Mouse (Mus musculus) forebrain, embryonic 16.5 days (tissue): ENCODE data around the gene Cfap99. TPM values are rescaled to one million over a fixed set of nuclear protein-coding genes. Genes with fewer than 3 reads are reported as not detected.

Experiments used
- ATAC-seq: fragments of 200-750 bp; cut with Nextera tagmentation; 2 replicates; pipeline ENCODE4 v1.8.0; 2017; ENCODE audit warnings: mild to moderate bottlenecking, moderate library complexity
- H3K27ac ChIP-seq: fragments of 300-500 bp; sonication (generic); 2 replicates; pipeline ENCODE4 v1.5.1; 2014; ENCODE audit warnings: low read length, control low read depth
- H3K27me3 ChIP-seq: fragments of 300-500 bp; sonication (generic); replicated peaks from 2 replicates; pipeline ENCODE4 v1.6.1; 2014; ENCODE audit warnings: low read length; ENCODE audit not compliant: control insufficient read depth, insufficient read depth
- H3K36me3 ChIP-seq: fragments of 300-500 bp; sonication (generic); 2 replicates; pipeline ENCODE4 v1.6.1; 2014; ENCODE audit not compliant: control insufficient read depth, insufficient read depth
- H3K4me1 ChIP-seq: fragments of 300-500 bp; sonication (generic); replicated peaks from 2 replicates; pipeline ENCODE4 v1.6.1; 2014; ENCODE audit warnings: low read length; ENCODE audit not compliant: control insufficient read depth, insufficient read depth
- H3K4me2 ChIP-seq: fragments of 300-500 bp; sonication (generic); 2 replicates; pipeline ENCODE4 v1.6.1; 2014; ENCODE audit warnings: mild to moderate bottlenecking, low read length, control low read depth
- H3K4me3 ChIP-seq: fragments of 300-500 bp; sonication (generic); replicated peaks from 2 replicates; pipeline ENCODE4 v1.5.1; 2014; ENCODE audit warnings: mild to moderate bottlenecking, low read length, control low read depth
- H3K9ac ChIP-seq: fragments of 300-500 bp; sonication (generic); replicated peaks from 2 replicates; pipeline ENCODE4 v1.6.1; 2014; ENCODE audit warnings: low read depth, low read length, control low read depth
- H3K9me3 ChIP-seq: fragments of 300-500 bp; sonication (generic); 2 replicates; pipeline ENCODE4 v1.6.1; 2016; ENCODE audit warnings: low read length; ENCODE audit not compliant: control insufficient read depth
- WGBS: fragments of 180-500 bp; shearing (Covaris S2); extraction: QIAGEN DNeasy Blood & Tissue Kit; methylation state at CpG from one replicate; pipeline ENCODE4 v1.1.7; 2014; 5-methylcytosine and 5-hydroxymethylcytosine counted together
- polyA plus RNA-seq: library from polyadenylated mRNA; unstranded; fragments of >200 nt; fragmentation: Nextera tagmentation; extraction: Ambion mirVana; gene quantifications from 2 replicates; pipeline ENCODE4 v1.2.1, GENCODE M21; 2015

Cfap99 gene
- polyA plus RNA-seq, 1 experiment from 2014 or later = not detected

DNA sequence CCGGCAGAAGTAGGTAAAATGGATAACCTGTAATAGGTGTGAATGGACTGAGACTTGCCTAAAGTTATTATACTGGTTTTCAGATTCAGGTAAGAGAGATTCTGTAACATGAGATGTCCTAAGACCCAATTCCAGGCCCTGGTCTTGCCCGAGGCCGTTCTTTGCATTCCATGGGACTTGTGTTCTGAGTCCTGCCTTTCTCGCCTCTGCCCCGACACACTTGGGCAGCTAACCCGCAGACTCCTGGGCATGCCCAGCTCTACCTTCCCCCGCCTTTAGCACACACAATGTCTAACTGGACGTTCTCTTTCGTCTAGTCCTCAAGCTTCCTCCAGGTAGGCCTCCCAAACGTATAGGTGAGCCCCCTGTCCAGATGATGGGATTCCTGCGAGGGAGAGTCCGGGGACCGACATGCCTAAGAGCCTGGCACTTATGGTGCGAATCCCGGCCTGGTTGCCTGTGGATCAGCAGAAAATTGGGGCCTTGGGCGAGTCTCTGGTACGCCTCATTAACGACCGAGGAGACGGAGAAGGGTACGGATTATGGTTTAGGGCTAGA lies 47.2 kb downstream of the Cfap99 start:
- Histone ChIP-seq H3K9me3 (no peaks in the 10 kb centered on the region), H3K4me1 (peaks cover 18% of the 10 kb centered on the region), H3K4me3 (peak overlapping the region; percentile 60), H3K9ac (peak overlapping the region; percentile 83), H3K27me3 (no peaks in the 10 kb centered on the region), H3K36me3 (0 out of 2 replicates have a peak, but pooled peaks cover 2% of the 10 kb centered on the region), H3K4me2 (peak overlapping the region; percentile 83), H3K27ac (peak overlapping the region; percentile 73)
- 2% methylated on average over 21 of the region's 21 CpGs for WGBS
- ATAC-seq = peak; percentile 59

DNA sequence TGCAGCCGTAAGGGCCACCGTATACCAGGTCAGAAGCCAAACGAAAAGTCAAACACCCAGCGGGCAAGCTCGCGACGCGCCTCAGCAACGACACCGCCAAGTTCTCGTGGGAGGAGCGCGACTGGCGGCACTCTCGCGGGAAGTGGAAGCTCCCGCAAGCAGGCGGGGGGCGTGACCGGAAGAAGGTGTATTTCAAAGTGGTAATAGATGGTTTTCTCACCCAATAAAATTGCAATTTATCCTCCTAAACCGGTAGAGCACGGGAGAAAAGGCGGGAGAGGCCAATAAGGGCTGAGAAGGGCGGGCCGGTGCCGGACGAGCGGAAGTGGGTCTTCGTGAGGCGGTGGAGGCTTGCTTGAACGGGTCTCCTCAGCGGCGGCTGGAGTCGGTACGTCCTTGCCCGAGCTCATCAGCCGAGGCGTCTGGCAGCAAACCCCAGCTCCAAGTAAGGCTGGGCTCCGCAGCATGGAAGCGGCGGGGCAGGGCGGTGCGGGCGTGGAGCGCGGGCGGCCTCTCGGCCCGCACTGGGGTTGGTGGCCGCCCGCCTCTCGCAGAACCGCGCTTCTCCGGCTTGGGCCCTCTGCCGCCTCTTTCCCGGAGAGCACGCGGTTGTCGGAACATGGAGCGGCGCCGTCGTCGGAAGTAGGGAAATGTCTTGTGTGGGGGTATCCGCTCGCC lies 47.8 kb downstream of the Cfap99 start, which contains the start of gene Rnf4:
TSS of gene Rnf4 (plus strand) at position 193 of the 678 bp plus-strand sequence.
- WGBS = under 1% methylated on average over 67 of the region's 67 CpGs
- H3K9me3 ChIP-seq = no peaks in the 10 kb centered on the region
- ATAC-seq = peak; percentile 98
- peak within 1 kb of the TSS; percentile 60 for H3K4me3 ChIP-seq
- H3K27me3 ChIP-seq = no peaks in the 10 kb centered on the region
- 0 out of 2 replicates have a peak, but pooled peaks cover 2% of the 10 kb centered on the region for H3K36me3 ChIP-seq
- H3K9ac ChIP-seq = peak within 1 kb of the TSS; percentile 83
- H3K4me2 ChIP-seq = peak within 1 kb of the TSS; percentile 88
- H3K4me1 ChIP-seq = peaks cover 18% of the 10 kb centered on the region
- peak within 1 kb of the TSS; percentile 87 for H3K27ac ChIP-seq

DNA sequence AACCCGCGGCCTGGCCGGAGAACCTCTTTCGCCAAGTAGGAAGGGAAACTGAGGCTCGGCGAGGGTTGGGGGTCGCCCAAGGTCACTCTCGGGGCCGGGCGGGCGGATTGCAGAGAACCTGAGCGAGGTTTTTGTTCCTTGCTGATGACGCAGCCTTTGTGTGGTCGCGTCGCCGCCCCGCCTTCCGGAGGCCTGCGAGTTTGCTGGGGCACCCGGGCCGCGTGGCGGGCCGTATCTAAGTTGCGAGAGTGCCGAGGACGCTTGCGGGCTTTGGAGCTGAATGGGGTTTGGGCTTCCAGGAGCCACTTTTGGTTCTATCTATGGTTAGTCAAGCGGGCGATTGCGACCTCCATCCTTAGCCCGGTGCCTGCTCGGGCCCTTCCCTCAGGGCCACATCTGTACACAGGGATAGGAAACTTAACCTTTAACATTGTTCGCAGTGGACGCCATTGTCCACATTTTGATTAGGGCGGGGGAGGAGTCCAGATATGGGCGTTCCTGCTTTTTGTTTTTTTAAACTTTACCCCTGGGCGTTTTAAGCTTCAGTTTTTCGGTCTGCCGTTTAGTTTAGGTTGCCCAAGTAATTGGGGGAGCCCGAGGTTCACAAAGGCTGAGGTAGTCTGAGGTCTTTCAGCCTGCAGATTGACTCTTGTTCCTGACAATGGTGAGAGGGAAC lies 48.5 kb downstream of the Cfap99 start:
- Histone ChIP-seq H3K4me1 (peaks cover 18% of the 10 kb centered on the region), H3K27ac (peak overlapping the region; percentile 87), H3K36me3 (0 out of 2 replicates have a peak, but pooled peaks cover 2% of the 10 kb centered on the region), H3K27me3 (no peaks in the 10 kb centered on the region), H3K9me3 (no peaks in the 10 kb centered on the region), H3K9ac (peak overlapping the region; percentile 67), H3K4me3 (peak overlapping the region; percentile 60), H3K4me2 (peak overlapping the region; percentile 88)
- WGBS = under 1% methylated on average over 42 of the region's 42 CpGs
- peak; percentile 20; the same call in 1 of the 2 replicates for ATAC-seq

DNA sequence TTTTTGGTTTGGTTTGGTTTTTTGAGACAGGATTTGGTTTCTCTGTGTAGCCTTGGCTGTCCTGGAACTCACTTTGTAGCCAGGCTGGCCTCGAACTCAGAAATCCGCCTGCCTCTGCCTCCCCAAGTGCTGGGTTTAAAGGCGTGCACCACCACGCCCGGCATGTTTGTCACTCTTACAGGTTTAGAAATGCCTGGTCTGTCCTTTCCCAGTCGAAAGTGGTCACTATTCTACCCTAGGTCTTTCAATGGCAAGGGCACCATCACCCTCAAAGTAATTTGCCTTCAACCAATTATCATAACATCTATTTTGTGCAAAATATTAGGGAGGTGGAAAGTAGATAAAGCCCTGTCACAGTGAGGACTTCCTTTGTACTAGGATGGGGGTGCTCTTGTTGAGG lies 51.8 kb downstream of the Cfap99 start:
- peaks cover 16% of the 10 kb centered on the region for H3K4me1 ChIP-seq
- H3K4me2 ChIP-seq = no peak overlapping the region
- peaks cover 9% of the 10 kb centered on the region; the same call in 1 of the 2 replicates for H3K36me3 ChIP-seq
- H3K27ac ChIP-seq = no peak overlapping the region
- no peak for ATAC-seq
- 96% methylated on average over 6 of the region's 6 CpGs for WGBS
- H3K9me3 ChIP-seq = no peaks in the 10 kb centered on the region
- H3K4me3 ChIP-seq = no peak overlapping the region
- H3K27me3 ChIP-seq = no peaks in the 10 kb centered on the region
- H3K9ac ChIP-seq = no peak overlapping the region

DNA sequence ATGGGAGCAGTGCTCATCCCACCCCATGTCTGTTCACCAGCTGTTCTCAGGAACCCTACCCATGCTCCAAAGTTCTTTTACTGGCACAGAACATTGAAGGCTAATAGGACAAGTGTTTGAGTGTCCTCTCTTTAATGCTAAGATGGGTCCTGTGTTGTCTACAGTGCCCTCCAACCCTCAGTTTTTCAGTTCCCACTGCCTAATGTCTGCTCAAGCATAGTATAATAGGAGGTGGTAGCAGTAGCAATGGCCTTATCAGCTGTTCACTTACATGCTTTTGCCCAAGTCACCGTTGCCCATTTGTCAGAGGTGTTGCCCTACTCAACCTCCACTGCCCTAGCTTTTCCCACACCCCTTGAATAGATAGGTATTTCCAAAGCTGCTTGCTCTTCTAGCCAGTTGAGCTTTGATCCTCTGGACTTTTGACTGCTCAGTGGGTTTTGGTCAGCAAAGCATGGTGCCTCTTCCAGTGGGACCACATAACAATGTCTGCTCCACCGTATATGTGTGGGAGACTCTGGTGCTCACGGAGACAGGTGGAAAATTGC lies 63.8 kb downstream of the Cfap99 start:
- Histone ChIP-seq H3K4me2 (no peak overlapping the region), H3K4me3 (no peak overlapping the region), H3K27ac (no peak overlapping the region), H3K4me1 (no peaks in the 10 kb centered on the region), H3K36me3 (peaks cover 43% of the 10 kb centered on the region), H3K9me3 (no peaks in the 10 kb centered on the region), H3K9ac (no peak overlapping the region), H3K27me3 (no peaks in the 10 kb centered on the region)
- WGBS = 96% methylated on average over 3 of the region's 3 CpGs
- ATAC-seq = no peak

DNA sequence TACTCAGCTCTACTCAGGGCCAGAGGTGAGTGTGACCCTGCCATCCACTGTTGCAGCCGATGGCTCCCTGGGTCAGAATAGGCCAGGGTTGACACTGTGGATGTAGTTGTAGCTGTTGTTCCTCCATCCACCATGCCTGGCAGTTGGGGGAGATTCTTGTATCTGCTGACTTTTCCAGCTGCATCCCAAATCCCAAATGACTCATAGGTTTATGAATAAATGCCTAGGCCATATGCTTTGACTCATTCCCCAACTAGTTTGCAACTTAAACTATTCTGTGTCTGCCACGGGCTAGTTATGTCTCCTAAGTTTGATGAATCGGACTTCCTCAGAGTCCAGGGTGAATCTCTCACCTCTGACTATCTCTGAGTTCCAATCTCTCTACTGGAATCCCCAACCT lies 71.9 kb downstream of the Cfap99 start:
- no peak overlapping the region for H3K27ac ChIP-seq
- no peak overlapping the region for H3K4me2 ChIP-seq
- H3K36me3 ChIP-seq = peaks cover 15% of the 10 kb centered on the region; the same call in 1 of the 2 replicates
- H3K4me1 ChIP-seq = no peaks in the 10 kb centered on the region
- ATAC-seq = no peak
- H3K4me3 ChIP-seq = no peak overlapping the region
- no peak overlapping the region for H3K9ac ChIP-seq
- H3K27me3 ChIP-seq = no peaks in the 10 kb centered on the region
- no peaks in the 10 kb centered on the region for H3K9me3 ChIP-seq
- WGBS = 97% methylated on average over 3 of the region's 3 CpGs

DNA sequence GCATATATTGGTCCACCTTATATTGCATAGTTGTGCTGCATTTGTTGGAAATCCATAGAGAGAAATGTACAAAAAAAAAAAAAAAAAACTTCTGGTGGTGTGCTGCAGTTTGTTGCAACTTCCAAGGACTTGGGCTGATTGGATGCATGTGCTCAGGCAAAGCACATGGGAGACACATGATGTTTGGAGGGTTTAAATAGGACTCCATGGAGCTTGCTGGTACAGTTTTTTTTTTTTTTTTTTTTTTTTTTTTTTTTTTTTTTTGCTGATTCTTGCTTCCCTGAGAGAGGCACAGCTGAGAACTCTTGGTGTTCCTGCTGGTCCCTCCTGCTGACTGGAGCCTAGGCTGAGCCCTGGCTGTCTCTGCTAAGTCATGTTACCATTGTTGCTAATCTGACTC lies 74.7 kb downstream of the Cfap99 start:
- Histone ChIP-seq H3K9me3 (no peaks in the 10 kb centered on the region), H3K4me3 (no peak overlapping the region), H3K36me3 (0 out of 2 replicates have a peak, but pooled peaks cover 8% of the 10 kb centered on the region), H3K27me3 (no peaks in the 10 kb centered on the region), H3K27ac (no peak overlapping the region), H3K4me1 (no peaks in the 10 kb centered on the region), H3K4me2 (no peak overlapping the region), H3K9ac (no peak overlapping the region)
- ATAC-seq = no peak

DNA sequence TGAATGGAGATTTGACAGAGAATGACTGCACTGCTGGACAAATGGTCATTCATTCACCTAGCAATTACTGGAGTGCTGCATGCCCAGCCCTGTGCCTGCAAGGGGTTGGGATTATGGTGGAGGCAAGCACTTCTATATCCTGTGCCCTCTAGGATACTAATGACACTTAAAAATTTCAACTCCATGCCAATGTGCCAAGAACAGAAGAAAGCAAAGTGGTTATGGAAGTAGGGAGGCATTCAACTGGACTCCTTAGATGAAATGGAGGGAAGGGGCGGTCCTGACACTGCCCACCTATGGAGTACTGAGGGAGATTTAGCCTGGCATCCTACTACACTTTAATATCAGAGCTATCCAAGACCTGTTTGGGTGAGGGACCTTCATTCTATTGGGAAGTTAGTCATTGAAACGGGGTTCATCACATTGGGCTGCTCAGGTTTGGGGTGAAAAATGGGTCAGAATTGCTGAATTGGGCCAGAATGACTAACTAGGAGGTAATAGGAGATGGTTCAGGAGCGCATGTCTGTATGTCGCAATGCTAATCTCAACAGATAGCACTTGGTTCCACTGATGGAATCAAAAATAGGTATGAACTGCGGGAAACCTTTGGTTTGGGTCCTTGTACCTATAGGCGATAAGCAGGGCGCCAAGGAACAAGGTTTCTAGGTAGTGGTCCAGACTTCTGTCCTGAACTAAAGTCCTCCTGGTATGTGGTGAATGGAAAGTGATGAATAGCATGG lies 80.3 kb downstream of the Cfap99 start:
- Histone ChIP-seq H3K36me3 (0 out of 2 replicates have a peak, but pooled peaks cover 2% of the 10 kb centered on the region), H3K9me3 (no peaks in the 10 kb centered on the region), H3K4me3 (peak overlapping the region; percentile 87), H3K4me1 (peaks cover 19% of the 10 kb centered on the region), H3K4me2 (peak overlapping the region; percentile 71), H3K9ac (peak overlapping the region; percentile 78), H3K27ac (peak overlapping the region; percentile 86), H3K27me3 (no peaks in the 10 kb centered on the region)
- WGBS = 76% methylated on average over 7 of the region's 7 CpGs
- ATAC-seq = no peak
